Mouse (Mus musculus) limb, embryonic 10.5 days (tissue): ENCODE measurements around the gene Olfr1158. TPM values are rescaled to one million over a fixed set of nuclear protein-coding genes. Genes with fewer than 3 reads are reported as not detected.
"Not testable (repeated sequence)": the region's sequence is repeated elsewhere in the genome, so short reads cannot be mapped to it uniquely, and the experiment has no call there.

Experiments
- DNase-seq: peaks from one replicate; pipeline ENCODE4 v3.0.0-alpha.2; 2017; ENCODE audit warnings: low spot score
- H3K27ac ChIP-seq: fragments of 300-500 bp; sonication (generic); 2 replicates; pipeline ENCODE4 v1.5.1; 2016; ENCODE audit warnings: mild to moderate bottlenecking
- H3K27me3 ChIP-seq: fragments of 300-500 bp; sonication (generic); 2 replicates; pipeline ENCODE4 v1.6.1; 2016; ENCODE audit warnings: low read depth, mild to moderate bottlenecking; ENCODE audit not compliant: poor library complexity, severe bottlenecking
- H3K36me3 ChIP-seq: fragments of 300-500 bp; sonication (generic); 2 replicates; pipeline ENCODE4 v1.6.1; 2016; ENCODE audit warnings: mild to moderate bottlenecking, moderate library complexity
- H3K4me1 ChIP-seq: fragments of 300-500 bp; sonication (generic); 2 replicates; pipeline ENCODE4 v1.6.1; 2016
- H3K4me3 ChIP-seq: fragments of 300-500 bp; sonication (generic); 2 replicates; pipeline ENCODE4 v1.5.1; 2016; ENCODE audit warnings: mild to moderate bottlenecking, moderate library complexity
- H3K9me3 ChIP-seq: fragments of 300-500 bp; sonication (generic); replicated peaks from 2 replicates; pipeline ENCODE4 v1.6.1; 2016; ENCODE audit warnings: mild to moderate bottlenecking
- WGBS: fragments of 180-500 bp; shearing (Covaris S2); methylation state at CpG from one replicate; pipeline ENCODE4 v1.1.7; 2016; 5-methylcytosine and 5-hydroxymethylcytosine counted together
- polyA plus RNA-seq: library from polyadenylated mRNA; unstranded; fragments of >200 nt; fragmentation: Nextera tagmentation; extraction: Ambion mirVana; gene quantifications from 2 replicates; pipeline ENCODE4 v1.2.1, GENCODE M21; 2016

Gene Olfr1158
- polyA plus RNA-seq: not detected in 2 replicates

DNA sequence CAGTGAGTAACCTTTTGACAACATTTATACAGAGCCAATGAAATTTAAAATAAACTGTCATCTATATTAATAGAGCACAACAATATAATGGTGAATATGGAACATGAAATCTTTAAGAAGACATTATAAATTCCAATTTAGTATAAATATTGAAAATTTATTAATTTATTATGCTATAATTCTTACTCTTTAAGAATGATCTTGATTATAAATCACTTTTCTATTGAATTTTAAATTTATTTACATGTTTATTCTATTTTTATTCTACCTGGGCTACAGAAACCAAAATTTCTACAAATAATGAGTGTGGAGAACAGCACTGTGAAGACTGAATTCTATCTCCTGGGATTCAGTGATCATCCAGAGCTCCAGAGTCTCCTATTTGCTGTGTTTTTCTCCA lies at the start of gene Olfr1158:
Gene Olfr1158 (plus strand): TSS at position 301 of the 400 bp plus-strand sequence.
- Histone ChIP-seq H3K27ac (no peak within 1 kb of the TSS), H3K4me1 (no peaks in the 10 kb centered on the region), H3K4me3 (no peak within 1 kb of the TSS), H3K9me3 (no peaks in the 10 kb centered on the region), H3K27me3 (no peaks in the 10 kb centered on the region), H3K36me3 (no peaks in the 10 kb centered on the region)
- no peak for DNase-seq

DNA sequence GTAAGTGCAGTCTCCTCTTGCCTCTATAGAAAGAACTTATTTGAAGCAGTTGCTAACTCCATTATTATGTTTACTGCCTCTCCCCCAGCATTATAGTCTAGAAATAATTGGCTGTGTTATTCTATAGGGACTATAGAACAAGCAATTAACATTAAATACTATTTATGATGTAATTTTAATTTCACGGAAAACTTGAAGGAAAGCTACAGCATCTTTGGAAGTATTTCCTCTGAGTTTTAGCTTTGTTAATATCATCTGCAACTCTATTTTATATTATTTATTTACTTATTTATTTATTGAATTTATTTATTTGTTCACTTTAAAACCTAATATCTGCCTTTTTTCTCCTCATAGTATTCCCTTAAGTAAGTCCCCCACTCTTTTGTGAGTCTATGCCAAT lies 44.9 kb upstream of the Olfr1158 start, which contains the start of gene Olfr1155:
Gene Olfr1155 (minus strand): TSS at position 101 of the 400 bp plus-strand sequence.
- WGBS: 97% methylated on average over 1 of the region's 1 CpGs
- H3K4me3 ChIP-seq: no peak within 1 kb of the TSS
- no peak within 1 kb of the TSS for H3K27ac ChIP-seq
- no peaks in the 10 kb centered on the region for H3K4me1 ChIP-seq
- no peaks in the 10 kb centered on the region for H3K27me3 ChIP-seq
- no peaks in the 10 kb centered on the region for H3K9me3 ChIP-seq
- DNase-seq: no peak
- H3K36me3 ChIP-seq: no peaks in the 10 kb centered on the region

DNA sequence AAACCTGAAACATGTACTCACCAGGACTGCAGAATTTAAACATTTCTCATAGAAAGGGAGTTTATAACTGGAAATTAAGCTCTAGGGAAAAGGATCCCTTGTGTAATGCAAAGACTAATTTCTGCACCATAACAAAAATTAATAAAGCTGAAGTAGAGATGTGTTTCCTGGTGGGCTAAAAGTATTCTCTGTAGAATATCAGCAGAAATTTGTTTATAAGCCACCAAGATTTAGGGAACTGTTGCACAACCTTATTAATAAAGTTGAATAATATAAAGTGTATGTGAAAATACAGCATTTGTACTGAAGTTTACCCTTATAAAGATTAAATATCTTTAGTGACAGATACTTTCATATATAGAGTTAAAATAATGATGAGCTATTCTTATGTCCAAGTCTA lies 36.9 kb upstream of the Olfr1158 start, which contains the start of gene Olfr1156:
Gene Olfr1156 (minus strand): TSS at position 101 of the 400 bp plus-strand sequence.
- H3K27ac ChIP-seq: no peak within 1 kb of the TSS
- no peaks in the 10 kb centered on the region for H3K4me1 ChIP-seq
- DNase-seq: no peak
- H3K4me3 ChIP-seq: no peak within 1 kb of the TSS
- H3K27me3 ChIP-seq: no peaks in the 10 kb centered on the region
- H3K36me3 ChIP-seq: no peaks in the 10 kb centered on the region
- no peaks in the 10 kb centered on the region for H3K9me3 ChIP-seq

DNA sequence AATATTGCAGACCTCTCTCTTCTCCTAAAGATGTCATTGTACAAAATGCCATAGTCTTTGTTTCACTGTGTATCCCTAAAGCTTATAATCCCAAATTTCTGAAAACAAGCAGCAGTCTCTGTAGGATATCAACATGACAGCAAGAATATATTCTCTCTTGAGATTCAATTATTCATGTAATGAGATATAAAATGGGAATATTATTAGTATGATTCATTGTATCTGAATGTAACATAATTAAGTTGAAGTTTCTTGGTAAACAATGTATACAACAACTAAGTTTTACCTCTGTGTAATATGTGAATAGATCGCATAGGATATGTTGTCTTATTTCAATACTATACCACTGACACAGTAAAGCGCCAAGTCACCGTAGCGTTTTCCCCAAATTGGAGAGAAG lies 21.7 kb upstream of the Olfr1158 start, which contains the start of gene Olfr1157:
Gene Olfr1157 (minus strand): TSS at position 101 of the 400 bp plus-strand sequence.
- Histone ChIP-seq H3K4me3 (no peak within 1 kb of the TSS), H3K27me3 (no peaks in the 10 kb centered on the region), H3K36me3 (no peaks in the 10 kb centered on the region), H3K9me3 (no peaks in the 10 kb centered on the region), H3K27ac (no peak within 1 kb of the TSS), H3K4me1 (no peaks in the 10 kb centered on the region)
- 96% methylated on average over 4 of the region's 4 CpGs for WGBS
- no peak for DNase-seq

DNA sequence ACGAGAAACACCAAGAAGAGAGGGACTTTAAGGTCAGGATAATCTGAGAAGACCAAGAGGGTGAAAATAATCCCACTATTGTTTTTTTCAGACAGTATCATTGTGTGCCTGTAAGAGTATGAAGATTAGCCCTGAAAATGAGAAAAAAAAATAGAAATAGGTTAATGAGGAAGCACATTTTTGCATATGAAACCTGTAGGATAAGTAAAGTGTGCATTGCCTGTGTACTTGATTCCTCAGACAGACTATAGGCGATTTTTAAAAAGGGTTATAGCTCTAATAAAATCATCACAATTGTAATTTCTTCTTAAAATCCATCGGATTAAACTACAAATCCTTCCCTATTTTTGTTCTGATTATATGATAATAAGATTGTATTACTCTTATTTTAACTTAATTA lies 15.3 kb upstream of the Olfr1158 start, which contains the start of gene Olfr74:
Gene Olfr74 (minus strand): TSS at position 101 of the 400 bp plus-strand sequence.
- Histone ChIP-seq H3K27me3 (no peaks in the 10 kb centered on the region), H3K4me3 (no peak within 1 kb of the TSS), H3K27ac (no peak within 1 kb of the TSS), H3K36me3 (no peaks in the 10 kb centered on the region), H3K9me3 (no peaks in the 10 kb centered on the region), H3K4me1 (no peaks in the 10 kb centered on the region)
- no peak for DNase-seq
- 78% methylated on average over 3 of the region's 3 CpGs for WGBS

DNA sequence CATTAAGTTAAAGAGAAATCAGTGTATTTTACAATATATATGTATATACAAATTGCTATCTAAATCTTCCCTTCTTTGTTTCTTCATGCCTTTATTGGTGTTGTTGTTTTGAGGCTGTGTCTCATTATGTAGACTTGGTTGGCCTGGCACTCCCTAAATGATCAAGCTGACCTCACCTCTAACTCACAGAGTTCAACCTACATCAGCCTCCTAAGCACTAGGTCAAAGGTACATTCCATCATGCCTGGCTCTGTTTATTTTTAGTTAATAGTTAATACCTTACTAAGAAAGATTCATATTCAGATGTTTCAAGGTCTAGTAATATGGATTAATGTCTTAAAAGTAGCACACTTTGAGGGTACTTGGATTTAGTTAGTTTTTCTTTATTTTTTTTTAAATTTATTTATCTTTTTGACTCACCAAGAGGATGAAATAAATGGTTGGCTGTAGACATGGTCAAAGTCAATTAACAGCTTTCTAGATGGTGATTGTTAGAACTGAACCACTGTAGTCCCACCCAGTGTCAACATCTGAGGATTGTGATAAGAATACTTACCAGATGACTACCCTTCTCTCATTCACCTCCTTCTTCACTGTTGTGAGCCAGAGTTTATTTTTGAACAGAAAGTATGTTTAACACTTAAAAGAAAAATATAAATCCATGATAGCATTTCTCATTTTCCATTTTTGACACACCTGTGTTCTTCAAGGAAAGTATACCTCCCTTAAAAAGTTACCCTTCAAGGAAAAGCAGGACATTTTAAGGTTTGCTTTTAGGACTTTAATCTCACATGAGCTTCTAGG lies 17.8 kb downstream of the Olfr1158 start, which contains the start of gene Olfr1160:
Gene Olfr1160 (minus strand): TSS at position 754 of the 804 bp plus-strand sequence.
- Histone ChIP-seq H3K9me3 (no peaks in the 10 kb centered on the region), H3K36me3 (no peaks in the 10 kb centered on the region), H3K4me3 (no peak within 1 kb of the TSS), H3K27ac (no peak within 1 kb of the TSS), H3K27me3 (no peaks in the 10 kb centered on the region), H3K4me1 (no peaks in the 10 kb centered on the region)
- DNase-seq: no peak

DNA sequence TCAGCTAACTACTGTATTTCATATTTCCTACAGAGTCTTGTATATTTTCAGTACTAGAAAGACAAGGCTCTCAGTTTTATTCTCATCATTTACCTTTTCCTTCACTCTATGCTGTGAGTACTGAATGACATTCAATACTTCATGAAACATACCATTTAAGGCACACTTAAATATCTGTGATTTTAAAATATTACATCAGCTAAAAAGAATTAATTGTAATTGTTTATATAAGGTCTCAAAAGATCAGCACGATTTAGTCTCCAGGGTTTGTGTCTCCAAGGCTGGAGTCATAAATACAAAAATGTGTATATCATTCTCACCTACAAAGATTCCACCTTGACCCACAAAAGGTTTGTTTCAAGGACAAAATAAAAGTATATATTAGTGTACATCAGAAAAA lies 32.6 kb downstream of the Olfr1158 start, which contains the start of gene Olfr1161:
Gene Olfr1161 (plus strand): TSS at position 301 of the 400 bp plus-strand sequence.
- not testable (repeated sequence) for DNase-seq, H3K36me3 ChIP-seq, H3K27ac ChIP-seq, H3K4me1 ChIP-seq, H3K9me3 ChIP-seq, H3K27me3 ChIP-seq, H3K4me3 ChIP-seq
- WGBS: 87% methylated on average over 1 of the region's 1 CpGs

DNA sequence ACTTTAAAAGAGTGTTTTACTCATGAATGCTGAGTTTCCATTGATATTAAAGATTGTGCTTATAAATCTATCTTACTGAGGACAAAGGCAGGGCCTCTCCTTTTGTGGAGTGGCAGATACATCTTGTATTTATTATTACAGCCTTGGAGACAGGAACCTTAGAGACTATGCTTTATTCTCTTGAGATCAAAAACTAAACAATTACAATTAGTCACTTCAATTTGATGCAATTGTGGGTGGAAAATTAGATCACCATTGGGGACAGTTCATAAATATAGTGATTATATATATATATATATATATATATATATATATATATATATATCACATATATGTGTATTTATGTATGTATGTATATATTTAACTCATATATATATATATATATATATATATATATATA lies 47.7 kb downstream of the Olfr1158 start, which contains the start of gene Olfr73:
Gene Olfr73 (minus strand): TSS at position 101 of the 400 bp plus-strand sequence.
- Histone ChIP-seq H3K4me3 (no peak within 1 kb of the TSS), H3K27me3 (no peaks in the 10 kb centered on the region), H3K4me1 (no peaks in the 10 kb centered on the region), H3K27ac (no peak within 1 kb of the TSS), H3K36me3 (no peaks in the 10 kb centered on the region), H3K9me3 (no peaks in the 10 kb centered on the region)
- no peak for DNase-seq

Other genes with a start within 250 kb of the Olfr1158 start
- gene Olfr1140, start 246.4 kb upstream of the Olfr1158 start, polyA plus RNA-seq: not detected in 2 replicates
- not detected in 2 replicates for gene Olfr1141, start 236.1 kb upstream of the Olfr1158 start, polyA plus RNA-seq
- gene Olfr152, start 210.6 kb upstream of the Olfr1158 start, polyA plus RNA-seq: not detected in 2 replicates
- gene Olfr1143, start 189.5 kb upstream of the Olfr1158 start, polyA plus RNA-seq: not detected in 2 replicates
- not detected in 2 replicates for gene Olfr1145, start 180.3 kb upstream of the Olfr1158 start, polyA plus RNA-seq
- not detected in 2 replicates for gene Olfr1148, start 159.6 kb upstream of the Olfr1158 start, polyA plus RNA-seq
- not detected in 2 replicates for gene Olfr1150-ps1, start 146.1 kb upstream of the Olfr1158 start, polyA plus RNA-seq
- not detected in 2 replicates for gene Olfr1151, start 134.3 kb upstream of the Olfr1158 start, polyA plus RNA-seq
- gene Olfr1152, start 123.6 kb upstream of the Olfr1158 start, polyA plus RNA-seq: 0.03 TPM in 1 of 2 replicates, not detected in the other
- gene Olfr1153, start 95.2 kb upstream of the Olfr1158 start, polyA plus RNA-seq: not detected in 2 replicates
- gene Olfr1154, start 84.9 kb upstream of the Olfr1158 start, polyA plus RNA-seq: not detected in 2 replicates
- not detected in 2 replicates for gene Olfr1155, start 45.0 kb upstream of the Olfr1158 start, polyA plus RNA-seq
- gene Olfr1156, start 37.0 kb upstream of the Olfr1158 start, polyA plus RNA-seq: not detected in 2 replicates
- gene Olfr1157, start 21.8 kb upstream of the Olfr1158 start, polyA plus RNA-seq: not detected in 2 replicates
- gene Olfr74, start 15.4 kb upstream of the Olfr1158 start, polyA plus RNA-seq: not detected in 2 replicates
- gene Olfr1160, start 18.2 kb downstream of the Olfr1158 start, polyA plus RNA-seq: not detected in 2 replicates
- not detected in 2 replicates for gene Olfr1161, start 32.7 kb downstream of the Olfr1158 start, polyA plus RNA-seq
- 0.05 and 0.06 TPM in 2 replicates for gene Olfr73, start 47.6 kb downstream of the Olfr1158 start, polyA plus RNA-seq
- not detected in 2 replicates for gene Olfr1162, start 61.0 kb downstream of the Olfr1158 start, polyA plus RNA-seq
- not detected in 2 replicates for gene Olfr1163, start 81.7 kb downstream of the Olfr1158 start, polyA plus RNA-seq
- gene Olfr1164, start 103.9 kb downstream of the Olfr1158 start, polyA plus RNA-seq: not detected in 2 replicates
- not detected in 2 replicates for gene Olfr1166, start 138.2 kb downstream of the Olfr1158 start, polyA plus RNA-seq
- gene Olfr1167, start 165.1 kb downstream of the Olfr1158 start, polyA plus RNA-seq: not detected in 2 replicates
- gene Olfr1168, start 191.8 kb downstream of the Olfr1158 start, polyA plus RNA-seq: not detected in 2 replicates
- not detected in 2 replicates for gene Olfr1170, start 238.2 kb downstream of the Olfr1158 start, polyA plus RNA-seq